32 mouse cellular contexts compared by ENCODE assay signal in genomic region chr2:70974769-70975168, GRCm38 (mm10).
"Had no signal": no experiment of that assay in that cellular context is flagged by ENCODE, and none has a peak within 500 bp of the region (broad histone marks: within the 10 kb centered on the region; RNA-seq: fewer than 3 reads in every experiment).

No protein-coding gene starts in this region.

- H3K36me3 ChIP-seq: heart, embryonic 10.5 days; heart, embryonic 13.5 days; heart, embryonic 15.5 days; hindbrain, embryonic 12.5 days; hindbrain, embryonic 13.5 days; hindbrain, embryonic 15.5 days; intestine, embryonic 15.5 days; kidney, embryonic 15.5 days had no signal

- H3K27me3 ChIP-seq: heart, embryonic 12.5 days; heart, embryonic 13.5 days; heart, embryonic 15.5 days; hindbrain, embryonic 12.5 days; hindbrain, embryonic 13.5 days; hindbrain, embryonic 15.5 days; intestine, embryonic 15.5 days; kidney, embryonic 15.5 days had no signal

- DNase-seq: heart, postnatal 10 days; heart, postnatal 14 days; heart, postnatal 36 days; heart, postnatal 4 days; kidney, adult 11 months; kidney, adult 18-20 months; kidney, adult 2 months; kidney, adult 8-10 months; kidney, adult 9 months; kidney, postnatal 10 days; kidney, postnatal 14 days; kidney, postnatal 25 days; kidney, postnatal 36 days; kidney, postnatal 4 days; layer of hippocampus, postnatal 36 days had no signal

- H3K9me3 ChIP-seq: heart, embryonic 10.5 days; heart, embryonic 12.5 days; heart, embryonic 13.5 days; heart, embryonic 15.5 days; hindbrain, embryonic 10.5 days; hindbrain, embryonic 12.5 days; hindbrain, embryonic 13.5 days; hindbrain, embryonic 15.5 days; intestine, embryonic 15.5 days; kidney, embryonic 15.5 days had no signal

- ATAC-seq: hindbrain, embryonic 16.5 days; hindbrain, postnatal 0 days; inflammation-experienced regulatory T-cells, adult 6 months; intestine, embryonic 15.5 days; intestine, embryonic 16.5 days; intestine, postnatal 0 days had no signal

- H3K4me3 ChIP-seq: heart, embryonic 10.5 days; heart, embryonic 12.5 days; heart, embryonic 13.5 days; heart, embryonic 15.5 days; hindbrain, embryonic 10.5 days; hindbrain, embryonic 12.5 days; hindbrain, embryonic 13.5 days; hindbrain, embryonic 15.5 days; intestine, embryonic 15.5 days; kidney, embryonic 15.5 days; layer of hippocampus, adult 2 months; left cerebral cortex, adult 2 months had no signal

- H3K4me1 ChIP-seq: hindbrain, embryonic 10.5 days; intestine, embryonic 15.5 days had no signal
